Mouse (Mus musculus) heart, postnatal 0 days (tissue): Measurements from ENCODE around the gene 4933415A04Rik. TPM values are rescaled to one million over a fixed set of nuclear protein-coding genes. Genes with fewer than 3 reads are reported as not detected.
A peak's percentile ranks its signal among the peaks of the same experiment; 100 is the strongest.

ENCODE experiments used
- ATAC-seq: fragments of 200-750 bp; cut with Nextera tagmentation; 2 replicates; pipeline ENCODE4 v1.8.0; 2017; ENCODE audit warnings: low read depth, moderate number of reproducible peaks, moderate library complexity; ENCODE audit not compliant: insufficient read depth
- DNase-seq: peaks from one replicate; pipeline ENCODE4 v3.0.0-alpha.2; 2016; ENCODE audit warnings: low spot score
- H3K27ac ChIP-seq: fragments of 300-500 bp; sonication (generic); 2 replicates; pipeline ENCODE4 v1.5.1; 2014; ENCODE audit warnings: low read depth, mild to moderate bottlenecking
- H3K27me3 ChIP-seq: fragments of 300-500 bp; sonication (generic); 2 replicates; pipeline ENCODE4 v1.6.1; 2014; ENCODE audit warnings: low read length, mixed read lengths; ENCODE audit not compliant: control insufficient read depth, insufficient read depth
- H3K36me3 ChIP-seq: fragments of 300-500 bp; sonication (generic); replicated peaks from 2 replicates; pipeline ENCODE4 v1.6.1; 2014; ENCODE audit warnings: low read length, mixed read lengths; ENCODE audit not compliant: control insufficient read depth, insufficient read depth
- H3K4me1 ChIP-seq: fragments of 300-500 bp; sonication (generic); 2 replicates; pipeline ENCODE4 v1.6.1; 2014; ENCODE audit warnings: antibody characterized with exemption; ENCODE audit not compliant: control insufficient read depth, insufficient read depth
- H3K4me2 ChIP-seq: fragments of 300-500 bp; sonication (generic); 2 replicates; pipeline ENCODE4 v1.6.1; 2014; ENCODE audit warnings: low read depth, mild to moderate bottlenecking, low read length, moderate library complexity
- H3K4me3 ChIP-seq: fragments of 300-500 bp; sonication (generic); 2 replicates; pipeline ENCODE4 v1.5.1; 2014; ENCODE audit warnings: low read depth, low read length
- H3K9ac ChIP-seq: fragments of 300-500 bp; sonication (generic); replicated peaks from 2 replicates; pipeline ENCODE4 v1.6.1; 2014; ENCODE audit warnings: low read depth, low read length, mixed read lengths
- H3K9me3 ChIP-seq: fragments of 300-500 bp; sonication (generic); replicated peaks from 2 replicates; pipeline ENCODE4 v1.6.1; 2016; ENCODE audit warnings: low read length; ENCODE audit not compliant: control insufficient read depth
- CTCF ChIP-seq: IDR thresholded peaks from 2 replicates; pipeline ENCODE4 v1.5.1; 2016; ENCODE audit warnings: antibody characterized with exemption, control low read depth, low read depth
- EP300 ChIP-seq: IDR thresholded peaks from 2 replicates; pipeline ENCODE4 v1.6.1; 2016; ENCODE audit warnings: antibody characterized with exemption, low read depth
- WGBS: fragments of 180-500 bp; shearing (Covaris S2); extraction: QIAGEN DNeasy Blood & Tissue Kit; methylation state at CpG from one replicate; pipeline ENCODE4 v1.1.7; 2014; 5-methylcytosine and 5-hydroxymethylcytosine counted together
- polyA plus RNA-seq: library from polyadenylated mRNA; unstranded; fragments of >200 nt; fragmentation: Nextera tagmentation; extraction: Ambion mirVana; gene quantifications from 2 replicates; pipeline ENCODE4 v1.2.1, GENCODE M21; 2015
- total RNA-seq: library from RNA; depleted of rRNA; stranded (reverse); fragments of >200 nt; gene quantifications from 2 replicates; pipeline ENCODE4 v1.2.3, GENCODE M21; 2014; ENCODE audit warnings: low replicate concordance

The 4933415A04Rik gene
- total and polyA plus RNA-seq, 2 experiments from 2014 or later = 0.08 to 5.5 TPM

DNA sequence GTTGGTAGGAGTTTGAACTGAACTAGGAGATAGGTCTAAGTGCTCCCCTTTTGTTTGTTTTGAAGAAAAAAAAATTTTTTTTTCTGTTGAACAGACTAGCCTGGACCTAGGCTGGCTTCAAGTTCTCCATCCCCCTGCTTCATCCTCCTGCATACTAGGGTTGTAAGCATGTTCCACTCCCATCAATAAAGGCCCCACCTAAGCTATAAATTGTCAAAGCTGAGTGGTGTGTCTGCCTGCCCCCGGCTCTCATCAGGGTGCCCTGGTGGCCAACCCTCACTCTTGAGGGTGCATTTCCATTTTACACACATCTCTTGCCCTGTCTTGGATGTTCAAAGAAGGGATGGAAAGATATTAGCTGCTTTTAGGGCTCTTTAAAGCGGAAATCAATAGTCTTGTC lies 21.4 kb upstream of the 4933415A04Rik start:
- TF ChIP-seq EP300 (no peak), CTCF (no peak)
- H3K4me2 ChIP-seq = no peak overlapping the region
- peaks cover 62% of the 10 kb centered on the region for H3K4me1 ChIP-seq
- no peaks in the 10 kb centered on the region for H3K9me3 ChIP-seq
- 56% methylated on average over 2 of the region's 2 CpGs for WGBS
- H3K36me3 ChIP-seq = peaks cover 10% of the 10 kb centered on the region
- H3K27ac ChIP-seq = no peak overlapping the region
- H3K9ac ChIP-seq = no peak overlapping the region
- ATAC-seq (no peak), DNase-seq (no peak)
- H3K27me3 ChIP-seq = no peaks in the 10 kb centered on the region
- H3K4me3 ChIP-seq = no peak overlapping the region

DNA sequence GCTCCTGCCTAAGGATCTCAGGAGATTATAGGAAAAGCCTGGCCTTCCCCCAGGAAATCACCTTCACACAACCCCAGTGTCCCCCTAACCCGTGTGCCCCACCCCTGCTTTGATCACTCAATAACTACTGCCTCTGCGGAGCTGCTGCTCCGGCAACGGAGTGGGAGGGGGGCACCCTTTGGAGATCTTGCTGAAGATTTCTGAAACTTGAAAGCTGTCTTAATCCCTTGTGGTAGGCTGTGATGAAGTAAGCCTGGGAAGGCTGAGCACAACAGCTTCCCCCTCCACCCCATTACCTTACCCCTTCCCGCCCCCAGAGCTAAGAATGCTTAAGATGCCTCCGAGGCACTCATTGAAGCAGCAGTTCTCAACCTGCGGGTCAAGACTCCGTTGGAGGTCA lies 21.0 kb upstream of the 4933415A04Rik start:
- Histone ChIP-seq H3K9me3 (no peaks in the 10 kb centered on the region), H3K27me3 (no peaks in the 10 kb centered on the region), H3K27ac (peak overlapping the region; percentile 25; the same call in 1 of the 2 replicates), H3K9ac (no peak overlapping the region), H3K36me3 (peaks cover 10% of the 10 kb centered on the region), H3K4me1 (peaks cover 60% of the 10 kb centered on the region), H3K4me2 (no peak overlapping the region), H3K4me3 (no peak overlapping the region)
- WGBS = 43% methylated on average over 8 of the region's 8 CpGs
- ATAC-seq (no peak), DNase-seq (no peak)
- TF ChIP-seq EP300 (no peak), CTCF (no peak)

DNA sequence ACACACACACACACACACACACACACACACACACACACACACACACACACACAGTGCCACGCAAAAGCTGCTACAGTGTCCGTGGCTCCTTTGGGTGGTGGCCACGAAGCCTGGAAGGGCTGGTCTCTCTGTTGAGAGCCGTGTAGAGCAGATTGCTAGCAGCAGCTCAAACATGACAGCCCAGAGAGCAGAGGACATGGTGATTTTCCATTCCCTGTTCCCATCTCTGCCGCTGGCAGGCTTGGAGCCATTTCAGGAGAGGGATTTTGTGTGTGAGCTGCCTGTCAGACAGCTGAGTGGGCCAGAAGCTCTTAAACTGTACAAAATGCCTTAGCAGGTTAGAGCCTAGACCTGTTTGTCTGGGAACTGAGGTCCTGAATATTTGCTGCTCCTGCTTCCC lies 20.1 kb upstream of the 4933415A04Rik start:
- H3K9me3 ChIP-seq = no peaks in the 10 kb centered on the region
- no peaks in the 10 kb centered on the region for H3K27me3 ChIP-seq
- H3K36me3 ChIP-seq = peaks cover 5% of the 10 kb centered on the region
- ATAC-seq = 0 out of 2 replicates have a peak, but pooled peaks have one; percentile 8
- 27% methylated on average over 5 of the region's 5 CpGs for WGBS
- DNase-seq = peak; percentile 58
- peaks cover 66% of the 10 kb centered on the region for H3K4me1 ChIP-seq
- H3K9ac ChIP-seq = 0 out of 2 replicates have a peak overlapping the region, but pooled peaks have one; percentile 20
- no peak overlapping the region for H3K4me3 ChIP-seq
- peak overlapping the region; percentile 77 for H3K27ac ChIP-seq
- TF ChIP-seq CTCF (no peak), EP300 (no peak)
- no peak overlapping the region for H3K4me2 ChIP-seq

DNA sequence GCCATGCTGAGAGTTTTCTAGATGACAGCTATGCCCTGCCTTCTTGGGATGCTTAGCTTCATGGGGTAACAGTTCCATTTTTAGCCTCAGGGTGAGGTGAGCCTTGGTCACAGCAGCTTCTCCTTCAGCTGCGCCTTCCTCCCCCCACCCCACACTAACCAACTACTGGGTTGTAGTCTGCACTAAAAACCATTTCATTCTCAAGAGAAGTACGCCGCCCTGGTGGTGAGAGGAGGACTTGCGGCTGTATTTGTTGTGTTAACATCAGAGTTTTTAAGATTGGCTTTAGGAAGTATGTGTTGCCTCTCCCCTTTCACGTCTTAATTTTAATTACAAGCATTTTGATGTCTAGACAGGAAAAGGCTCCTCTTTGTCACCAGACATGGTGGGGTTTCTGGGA lies 18.6 kb upstream of the 4933415A04Rik start:
- ATAC-seq = no peak
- no peaks in the 10 kb centered on the region for H3K27me3 ChIP-seq
- H3K4me3 ChIP-seq = no peak overlapping the region
- H3K36me3 ChIP-seq = peaks cover 5% of the 10 kb centered on the region
- H3K4me1 ChIP-seq = peaks cover 66% of the 10 kb centered on the region
- DNase-seq = no peak
- TF ChIP-seq EP300 = no peak
- peak; percentile 55 for TF ChIP-seq CTCF
- H3K9me3 ChIP-seq = no peaks in the 10 kb centered on the region
- H3K4me2 ChIP-seq = no peak overlapping the region
- no peak overlapping the region for H3K9ac ChIP-seq
- 55% methylated on average over 5 of the region's 5 CpGs for WGBS
- H3K27ac ChIP-seq = peak overlapping the region; percentile 89

DNA sequence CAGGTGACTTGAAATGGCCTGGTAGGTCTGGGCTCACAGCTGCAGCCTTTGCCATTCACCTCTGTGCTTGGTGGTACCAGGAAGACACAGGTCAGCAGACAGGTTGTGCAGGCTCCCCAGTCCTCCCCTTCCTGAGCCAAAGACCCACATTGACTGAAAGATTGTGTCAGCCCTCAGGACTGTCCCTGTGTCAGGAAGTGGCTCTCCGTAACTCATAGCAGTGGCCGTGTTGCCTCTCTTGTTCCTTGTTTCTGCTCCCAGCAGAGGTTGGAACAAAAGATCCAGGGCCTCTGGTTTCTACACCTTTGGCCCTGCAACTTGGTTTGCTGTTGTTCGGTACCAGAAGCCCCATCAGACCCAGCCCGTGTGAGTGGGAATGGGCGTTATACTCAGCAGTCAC lies 17.7 kb upstream of the 4933415A04Rik start:
- Histone ChIP-seq H3K27ac (peak overlapping the region; percentile 89), H3K36me3 (peaks cover 5% of the 10 kb centered on the region), H3K4me1 (peaks cover 57% of the 10 kb centered on the region), H3K4me3 (no peak overlapping the region), H3K9me3 (no peaks in the 10 kb centered on the region), H3K27me3 (no peaks in the 10 kb centered on the region), H3K4me2 (no peak overlapping the region), H3K9ac (no peak overlapping the region)
- DNase-seq = no peak
- ATAC-seq = peak; percentile 22
- WGBS = 21% methylated on average over 5 of the region's 5 CpGs
- TF ChIP-seq EP300 = no peak
- TF ChIP-seq CTCF = no peak

DNA sequence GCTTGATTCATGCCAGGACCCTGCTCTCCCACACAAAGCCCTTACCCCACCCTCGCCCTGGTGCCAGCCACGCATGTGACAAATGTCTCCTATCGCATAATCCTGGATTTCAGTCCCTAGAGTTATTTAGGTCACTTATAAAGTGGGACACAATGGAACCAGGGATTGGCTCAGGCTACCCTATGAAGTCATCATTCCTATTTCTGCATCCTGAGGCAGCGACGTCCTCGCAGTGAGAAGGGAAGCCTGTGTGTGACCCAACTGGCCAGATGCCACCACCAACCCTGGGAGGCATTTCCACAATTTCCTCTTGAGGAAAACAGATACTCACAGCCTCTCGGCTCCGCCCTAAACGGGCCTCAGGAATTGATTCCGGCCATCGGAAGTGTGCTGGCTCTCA lies 17.2 kb upstream of the 4933415A04Rik start:
- H3K9ac ChIP-seq = no peak overlapping the region
- peak overlapping the region; percentile 89 for H3K27ac ChIP-seq
- WGBS = 10% methylated on average over 11 of the region's 11 CpGs

More for the DNA sequence above, 17.2 kb upstream of the 4933415A04Rik start:
- no peaks in the 10 kb centered on the region for H3K27me3 ChIP-seq
- peak; percentile 73 for TF ChIP-seq EP300
- TF ChIP-seq CTCF = no peak
- peak; percentile 94 for DNase-seq
- no peak overlapping the region; the same call in 1 of the 2 replicates for H3K4me2 ChIP-seq
- H3K4me1 ChIP-seq = peaks cover 57% of the 10 kb centered on the region
- peaks cover 3% of the 10 kb centered on the region for H3K36me3 ChIP-seq
- peak; percentile 95 for ATAC-seq
- no peak overlapping the region for H3K4me3 ChIP-seq
- H3K9me3 ChIP-seq = no peaks in the 10 kb centered on the region
